Mouse (Mus musculus) ES-E14 (cell line): ENCODE data around the gene Gtse1.

ENCODE experiments used
- CHD2 ChIP-seq: IDR thresholded peaks from 2 replicates; pipeline ENCODE4 v1.6.1; 2014; ENCODE audit warnings: mild to moderate bottlenecking, low read depth, low read length, inconsistent platforms
- HCFC1 ChIP-seq: IDR thresholded peaks from 2 replicates; pipeline ENCODE4 v1.6.1; 2012; ENCODE audit warnings: low read length, inconsistent platforms, borderline replicate concordance; ENCODE audit not compliant: insufficient read depth
- ZC3H11A ChIP-seq: IDR thresholded peaks from 2 replicates; pipeline ENCODE4 v1.6.1; 2012; ENCODE audit warnings: low read depth, mild to moderate bottlenecking, inconsistent platforms, low read length, borderline replicate concordance

- TF ChIP-seq HCFC1 = no peak
- no peak for TF ChIP-seq ZC3H11A
- no peak for TF ChIP-seq CHD2
Observed at GRCm38 (mm10) chr15:85909492-85909829, 49.9 kb downstream of the Gtse1 start.
